Mouse (Mus musculus) naive thymus-derived CD4-positive, alpha-beta T cell, adult 2 months (primary cell): ENCODE measurements around the gene Impdh2.

Experiments used
- DNase-seq: peaks from one replicate; pipeline ENCODE4 v3.0.0-alpha.2; 2011; ENCODE audit warnings: low read depth

Gene Impdh2

DNA sequence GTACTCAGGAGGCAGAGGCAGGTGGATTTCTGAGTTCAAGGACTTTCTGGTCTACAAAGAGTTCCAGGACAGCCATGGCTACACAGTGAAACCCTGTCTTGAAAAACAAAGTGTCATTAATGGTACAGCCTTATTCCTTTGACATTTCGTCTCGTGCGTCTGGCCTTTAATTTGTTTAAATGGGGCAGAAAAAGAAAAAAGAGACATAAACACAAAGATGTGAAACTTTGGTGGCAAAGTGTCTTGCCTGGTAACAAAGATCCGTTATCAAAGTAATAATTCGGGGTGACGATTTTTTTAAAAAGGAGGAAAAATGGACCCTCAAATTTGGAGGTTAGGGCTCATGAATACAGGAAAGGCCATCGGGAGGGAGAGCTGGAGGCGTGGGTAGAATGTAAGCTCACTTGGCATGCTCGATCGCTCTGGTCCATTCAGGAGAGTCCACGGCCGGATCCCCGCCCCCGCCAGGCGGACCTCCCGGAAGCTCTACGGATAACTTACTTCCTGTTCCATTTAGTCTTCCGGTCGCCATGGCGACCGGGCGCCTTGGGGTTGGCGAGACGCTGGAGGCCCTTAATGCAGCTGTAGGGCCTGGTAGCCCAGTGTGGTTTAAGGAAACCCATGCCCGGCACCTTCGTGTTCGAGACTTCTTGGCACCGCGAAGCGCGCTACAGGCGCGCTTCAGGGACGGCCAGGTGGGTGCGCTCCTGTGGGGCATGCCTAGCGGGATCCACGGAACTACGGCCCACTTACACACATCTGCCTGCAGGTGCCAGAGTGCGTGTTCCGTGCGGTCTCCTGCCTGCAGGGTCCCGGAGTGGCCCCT, 9.5 kb downstream of the Impdh2 start, which contains the start of gene Dalrd3:
Gene Dalrd3 (plus strand): TSS at position 506 of the 826 bp plus-strand sequence.
- peak; percentile 90 for DNase-seq

DNA sequence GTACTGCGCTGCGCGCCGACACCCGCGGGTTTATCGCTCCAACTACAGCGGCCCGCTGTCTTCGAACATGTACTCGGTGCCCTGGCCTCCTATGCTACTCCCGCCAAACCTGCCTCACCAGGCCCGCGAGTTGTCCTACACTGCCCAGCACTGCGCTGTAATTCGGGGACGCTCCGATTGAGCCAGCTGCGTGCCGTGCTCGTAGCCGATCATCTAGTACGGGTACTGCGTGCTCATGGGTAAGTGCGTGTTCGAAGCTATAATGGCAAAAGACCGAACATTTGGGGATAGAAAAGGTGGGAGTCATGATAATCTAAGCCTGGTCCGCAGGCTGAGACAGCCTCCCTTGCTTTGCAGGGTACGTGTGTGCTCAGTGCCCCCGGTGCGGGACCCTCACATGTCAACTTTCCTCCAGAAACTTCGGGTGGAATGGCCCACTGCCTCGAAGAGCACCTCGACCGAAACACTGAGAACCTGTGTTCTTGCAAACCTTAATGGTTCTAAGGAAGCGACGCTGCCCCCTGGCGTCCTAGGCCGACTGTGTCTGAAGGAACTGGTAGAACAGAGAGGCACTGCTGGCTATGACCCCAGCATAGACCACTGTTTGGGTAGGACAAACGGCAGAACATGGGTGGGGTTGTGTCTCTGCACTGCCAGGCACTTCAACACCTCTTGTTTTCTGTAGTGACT, 10.3 kb downstream of the Impdh2 start:
- DNase-seq, result peak; percentile 90

DNA sequence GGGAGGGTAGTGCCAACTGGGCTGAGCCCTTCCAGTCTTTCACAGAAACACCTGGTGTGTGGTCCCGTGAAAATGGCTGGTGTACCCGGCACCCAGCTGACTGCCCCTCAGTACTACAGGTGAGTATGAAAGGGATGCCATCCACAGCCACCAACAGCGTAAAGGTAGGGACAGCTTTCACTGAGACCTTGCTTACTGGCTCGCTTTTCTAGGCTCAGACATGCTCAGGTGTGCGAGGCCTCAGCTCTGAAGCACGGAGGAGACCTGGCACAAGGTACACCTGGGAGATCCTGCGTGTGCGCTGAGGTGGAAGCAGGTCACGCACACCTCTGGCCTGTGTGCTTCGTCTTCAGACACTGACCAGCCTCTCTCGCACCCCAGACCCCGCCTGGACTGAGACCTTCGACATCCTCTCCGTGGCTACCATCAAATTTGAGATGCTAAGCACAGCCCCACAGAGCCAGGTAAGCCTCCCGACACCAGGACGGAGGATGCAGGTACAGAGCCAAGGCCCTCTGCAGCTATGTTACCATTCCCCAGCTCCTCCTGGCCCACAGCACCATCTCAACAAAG, 11.4 kb downstream of the Impdh2 start:
- DNase-seq, result no peak

DNA sequence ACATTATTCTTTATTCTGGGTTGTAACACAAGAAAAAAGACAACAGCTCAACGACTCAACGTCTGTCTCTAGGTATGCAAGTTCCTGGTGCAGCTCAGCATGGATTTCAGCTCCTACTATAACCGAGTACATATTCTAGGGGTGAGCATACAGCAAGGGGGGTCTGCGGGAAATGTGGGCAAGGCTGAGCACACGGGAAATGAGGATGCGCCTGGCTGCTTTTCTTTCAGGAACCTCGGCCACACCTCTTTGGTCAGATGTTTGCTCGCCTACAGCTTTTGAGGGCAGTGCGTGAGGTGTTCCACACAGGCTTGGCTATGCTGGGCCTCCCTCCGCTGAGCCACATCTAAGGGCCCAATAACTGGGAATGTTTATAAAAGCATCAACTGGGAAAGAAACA, 12.2 kb downstream of the Impdh2 start:
- DNase-seq, result no peak

DNA sequence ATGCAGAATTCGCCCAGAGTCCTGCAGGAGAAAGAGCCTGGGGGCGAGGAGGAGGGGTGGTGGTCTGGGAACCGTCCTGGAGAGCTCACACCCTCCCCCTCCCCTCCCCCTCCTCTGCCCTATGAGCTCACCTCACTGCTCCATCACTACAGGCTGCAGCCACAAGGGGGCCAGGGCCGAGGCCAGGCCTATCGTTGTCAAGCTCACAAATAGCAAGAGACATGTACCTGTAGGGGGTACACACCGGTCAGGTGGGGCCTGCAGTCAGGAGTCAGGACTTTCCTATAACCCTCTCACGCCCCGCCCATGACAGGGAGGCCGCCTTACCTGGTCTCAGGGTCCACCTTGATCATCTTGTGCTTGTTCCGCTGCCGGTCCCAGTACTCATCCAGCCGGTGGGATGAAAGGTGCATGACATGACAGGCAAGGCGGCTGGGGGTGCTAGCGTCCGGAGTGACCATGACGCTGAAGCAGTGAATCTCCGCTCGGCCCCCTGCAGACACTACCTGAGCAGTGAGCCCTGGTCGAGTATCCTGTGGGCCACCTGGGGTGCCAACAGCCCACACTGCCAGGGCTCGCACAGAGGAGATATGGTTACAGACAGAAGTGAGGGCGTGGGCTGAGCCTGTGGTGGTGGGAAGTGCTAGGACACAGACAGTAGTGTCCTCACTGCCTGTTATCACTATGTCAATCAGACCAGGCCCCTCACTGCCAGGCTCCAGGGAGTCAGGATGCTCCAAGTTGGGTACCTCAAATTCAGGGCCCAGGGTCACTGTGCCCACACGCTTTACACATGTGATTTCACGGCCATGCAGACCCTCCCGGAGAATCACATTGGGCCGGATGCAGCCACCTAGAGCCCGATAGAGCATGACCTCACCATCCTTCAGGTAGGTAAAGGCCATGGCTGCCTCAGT, 13.9 kb downstream of the Impdh2 start:
- peak; percentile 78 for DNase-seq

DNA sequence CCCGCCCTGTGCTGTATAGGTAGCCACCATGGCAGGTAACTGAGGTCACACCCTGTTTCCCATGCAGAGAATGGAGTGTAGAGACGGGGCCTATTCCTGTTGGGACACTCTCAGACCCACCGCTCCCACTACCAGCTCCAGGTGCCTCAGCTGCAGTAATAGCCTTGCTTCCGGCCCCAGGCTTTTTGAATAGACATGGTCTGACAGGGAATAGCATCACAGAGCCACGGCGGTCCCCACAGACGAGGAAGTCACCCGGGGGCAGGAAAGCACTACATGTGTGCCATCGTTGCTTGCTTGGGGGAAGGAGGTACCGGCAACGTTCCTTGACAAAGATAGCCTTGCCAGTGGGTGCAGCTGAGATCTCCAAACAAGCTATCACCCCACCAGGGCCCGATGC, 14.8 kb downstream of the Impdh2 start:
- no peak for DNase-seq

DNA sequence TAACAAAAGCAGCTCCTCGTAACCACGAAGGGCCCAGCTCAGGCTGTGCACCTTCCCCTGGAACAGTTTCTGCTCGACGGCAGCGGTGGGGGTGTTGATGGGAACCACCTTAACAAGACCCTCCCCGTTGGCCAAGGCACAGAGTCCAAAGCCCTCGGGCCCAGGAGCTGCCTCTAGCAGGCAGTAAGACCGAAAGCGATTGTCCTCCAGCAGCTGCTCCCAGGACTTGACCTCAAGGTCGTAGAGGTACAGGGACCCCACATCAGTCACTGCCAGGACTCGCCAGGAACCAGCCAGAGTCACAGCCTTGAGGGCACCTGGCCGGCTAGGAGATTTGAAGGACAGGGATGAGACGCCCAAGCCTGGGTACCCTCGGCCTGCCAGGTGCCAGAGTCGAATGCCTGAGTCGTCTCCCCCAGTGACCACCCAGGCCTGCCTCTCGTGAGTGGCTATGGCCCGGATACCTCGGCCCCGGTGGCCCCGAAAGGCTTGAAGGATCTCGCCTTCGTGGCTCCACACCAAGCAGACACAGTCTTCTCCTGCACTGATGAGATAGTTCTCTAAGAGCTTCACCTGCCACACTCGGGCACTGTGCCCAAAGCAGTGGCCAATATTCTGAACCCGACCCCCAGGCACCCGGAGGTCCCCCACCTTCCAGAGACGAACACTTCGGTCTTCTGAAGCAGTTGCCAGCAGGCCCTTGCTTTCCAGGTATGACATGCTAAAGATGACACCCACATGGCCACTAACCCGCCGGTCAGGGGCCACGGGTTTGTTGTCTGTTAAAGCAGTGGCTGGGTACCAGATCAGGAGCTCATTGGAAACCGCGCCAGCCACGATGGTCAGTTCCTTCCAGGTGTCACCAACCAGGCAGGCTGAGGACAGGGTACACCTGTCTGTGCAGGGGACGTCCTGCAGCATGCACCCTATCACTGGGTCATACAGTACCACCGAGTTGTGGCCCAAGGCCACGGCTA, 15.5 kb downstream of the Impdh2 start:
- no peak for DNase-seq

DNA sequence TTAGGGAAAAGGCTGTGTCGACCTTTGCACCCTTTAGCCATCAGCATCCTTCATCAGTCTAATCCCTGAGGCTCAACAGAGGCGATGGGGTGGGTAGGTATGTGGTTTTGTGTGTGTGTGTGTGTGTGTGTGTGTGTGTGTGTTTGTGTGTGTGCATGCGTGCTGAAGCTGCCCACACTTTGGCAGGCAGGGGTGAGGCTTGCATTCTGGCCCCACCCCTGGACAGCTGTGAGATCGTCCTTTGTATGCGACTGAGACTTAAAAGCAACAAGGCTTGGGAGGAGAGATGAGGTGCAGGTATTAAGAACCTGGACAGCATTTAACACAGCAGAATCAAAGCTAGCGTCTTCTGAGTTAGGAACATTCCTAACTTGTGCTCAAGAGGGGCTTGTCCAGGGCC, 16.9 kb downstream of the Impdh2 start:
- no peak for DNase-seq

DNA sequence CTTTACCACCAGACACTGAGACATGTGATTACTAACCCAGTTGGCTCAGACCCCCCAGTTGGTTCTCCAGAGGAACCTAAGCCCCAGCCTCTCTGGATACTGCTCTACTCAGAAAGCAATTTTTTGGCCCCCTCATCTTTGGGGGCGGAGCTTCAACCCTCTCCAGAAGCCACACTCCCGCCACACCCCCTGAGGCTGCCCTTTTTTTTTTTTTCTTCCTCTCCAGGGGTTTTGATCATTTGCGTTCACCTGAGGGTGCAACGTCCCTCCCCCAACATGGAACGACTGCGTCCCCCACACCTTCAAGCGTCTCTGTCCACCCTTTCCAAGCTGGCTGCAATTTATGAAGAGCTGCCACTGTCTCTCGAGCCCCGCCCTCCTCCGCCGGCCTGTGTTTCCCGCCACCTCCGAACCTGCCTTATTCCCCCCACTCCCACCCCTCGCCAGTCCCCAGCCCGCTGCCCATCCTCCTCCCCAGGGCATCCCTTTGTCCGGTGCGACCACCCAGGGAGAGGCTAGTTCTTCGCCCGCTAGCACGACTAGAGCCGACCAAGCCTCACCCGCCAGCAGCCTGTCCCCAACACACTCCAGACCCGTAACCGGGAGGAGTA, 18.0 kb downstream of the Impdh2 start:
- peak; percentile 61 for DNase-seq

DNA sequence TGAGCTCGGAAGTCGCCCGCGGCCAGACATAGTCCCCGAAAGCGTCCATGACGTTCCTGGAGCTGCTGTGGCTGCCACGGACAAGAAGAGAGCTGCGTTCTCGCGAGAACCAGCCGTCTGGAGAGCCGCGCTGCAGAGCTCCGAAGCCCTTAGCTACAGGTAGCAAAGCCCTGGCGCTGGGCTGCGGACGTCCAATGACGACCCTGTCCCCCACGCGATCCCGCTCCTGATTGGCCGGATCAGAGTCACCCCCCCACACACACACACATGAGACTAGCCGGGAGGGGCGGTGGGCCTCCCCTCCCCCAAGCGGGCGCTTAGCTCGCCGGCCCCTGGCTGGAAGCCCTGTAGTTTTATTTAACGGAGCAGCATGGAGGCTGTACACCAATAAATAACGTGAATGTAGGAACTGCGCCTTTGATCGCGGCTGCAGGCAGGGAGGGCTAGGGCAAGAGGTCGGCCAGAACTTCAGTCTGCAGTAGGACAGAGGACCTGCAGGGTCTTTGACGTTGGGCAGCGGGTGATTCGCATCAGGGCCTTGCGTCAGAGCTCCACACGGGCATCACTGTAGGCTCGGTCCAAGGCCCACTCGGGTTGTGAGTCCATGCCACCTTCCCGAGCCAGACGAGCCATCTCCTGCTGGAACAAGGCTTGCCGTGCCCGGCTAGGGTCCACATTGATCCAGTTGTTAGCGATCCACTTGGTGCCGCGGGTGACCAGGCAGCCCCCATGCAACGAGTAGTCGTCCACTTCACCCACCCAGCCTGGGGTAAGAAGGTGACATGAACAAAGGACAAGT, 18.7 kb downstream of the Impdh2 start, which contains the start of gene Wdr6:
Gene Wdr6 (minus strand): TSS at position 195 of the 799 bp plus-strand sequence.
- DNase-seq, result peak; percentile 93

DNA sequence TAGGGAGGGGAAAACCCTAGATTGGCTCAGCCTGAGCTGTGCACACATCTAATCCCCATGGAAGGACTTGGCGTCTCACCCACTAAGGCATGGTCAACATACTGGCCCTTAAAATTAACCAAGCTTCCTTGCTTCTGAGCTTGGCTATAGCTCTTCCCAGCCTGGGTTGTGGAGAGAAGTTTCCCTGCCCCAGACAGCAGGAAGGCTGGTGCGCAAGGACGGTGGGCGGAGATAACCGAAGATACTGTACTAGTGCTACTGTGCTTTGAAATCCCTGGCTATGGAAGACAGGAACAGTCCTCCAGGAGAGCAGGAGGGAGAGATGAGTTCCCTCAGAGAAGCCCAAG, 19.2 kb downstream of the Impdh2 start:
- DNase-seq, result no peak

DNA sequence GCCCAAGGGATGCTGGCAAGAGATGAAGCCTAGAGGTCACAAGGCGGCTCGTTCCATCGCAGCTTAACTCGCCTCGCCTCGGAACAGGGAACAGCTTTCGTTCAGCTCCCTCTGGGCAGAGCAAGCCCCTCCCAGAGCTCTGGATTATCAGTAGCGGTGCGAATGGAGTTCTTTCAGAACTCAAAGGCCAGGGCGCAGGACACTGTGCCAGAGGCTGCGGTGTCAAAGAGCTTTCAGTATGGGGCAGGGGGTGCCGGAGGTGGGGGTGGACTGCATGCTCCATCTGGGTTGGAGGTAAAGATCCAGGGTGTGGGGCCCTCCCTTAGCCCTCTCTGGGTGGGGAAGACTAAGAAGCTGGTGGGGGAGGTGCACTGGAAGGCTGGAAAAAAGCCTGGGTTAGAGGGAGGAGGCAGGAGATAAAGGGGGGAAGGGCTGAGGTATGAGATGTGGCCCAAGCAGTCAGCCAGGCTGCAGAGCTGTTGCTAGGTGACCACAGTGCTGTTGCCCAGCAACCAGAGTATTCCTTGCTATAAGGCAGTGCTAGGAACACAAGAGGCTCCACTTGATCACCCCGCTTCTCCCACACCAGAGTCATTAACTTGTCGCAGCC, 27.6 kb downstream of the Impdh2 start:
- no peak for DNase-seq

DNA sequence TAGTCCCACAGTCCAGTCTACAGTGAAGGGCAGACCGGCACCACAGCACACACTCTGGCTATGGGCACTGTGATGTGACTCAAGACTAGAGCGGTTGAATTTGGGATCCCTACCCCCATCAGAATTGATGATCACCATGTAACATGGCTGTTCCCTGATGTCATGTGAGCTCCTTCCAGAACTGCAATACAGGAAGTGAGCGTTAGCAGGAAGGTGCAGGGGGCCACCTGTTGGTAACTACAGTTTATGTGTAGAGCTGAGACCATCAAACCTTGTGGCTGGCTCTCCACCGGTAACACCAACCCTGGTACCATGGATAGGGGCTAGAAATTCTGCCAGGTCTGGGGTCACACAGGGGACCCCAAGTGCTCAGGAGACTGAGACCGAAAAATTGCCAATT, 29.1 kb downstream of the Impdh2 start:
- peak; percentile 42 for DNase-seq

DNA sequence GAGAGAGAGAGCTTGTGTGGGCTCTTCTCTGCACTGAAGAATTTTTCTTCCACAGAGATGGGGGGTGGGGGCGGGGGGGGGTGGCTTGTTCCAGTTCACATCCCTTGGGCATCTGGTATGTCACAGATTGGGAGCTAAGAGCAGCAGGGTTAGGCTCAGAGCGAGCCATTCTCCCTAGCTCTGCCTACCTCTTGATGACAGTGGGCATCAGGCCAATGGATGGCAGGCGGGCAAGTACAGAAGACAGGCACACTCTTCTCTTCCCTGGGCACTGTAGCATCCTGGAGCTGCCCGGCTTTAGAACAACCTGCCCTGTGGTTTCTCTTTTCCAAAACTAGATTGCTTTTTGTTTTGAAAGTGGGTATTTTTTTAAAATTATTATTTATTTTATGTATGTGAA, 31.4 kb downstream of the Impdh2 start:
- no peak for DNase-seq

DNA sequence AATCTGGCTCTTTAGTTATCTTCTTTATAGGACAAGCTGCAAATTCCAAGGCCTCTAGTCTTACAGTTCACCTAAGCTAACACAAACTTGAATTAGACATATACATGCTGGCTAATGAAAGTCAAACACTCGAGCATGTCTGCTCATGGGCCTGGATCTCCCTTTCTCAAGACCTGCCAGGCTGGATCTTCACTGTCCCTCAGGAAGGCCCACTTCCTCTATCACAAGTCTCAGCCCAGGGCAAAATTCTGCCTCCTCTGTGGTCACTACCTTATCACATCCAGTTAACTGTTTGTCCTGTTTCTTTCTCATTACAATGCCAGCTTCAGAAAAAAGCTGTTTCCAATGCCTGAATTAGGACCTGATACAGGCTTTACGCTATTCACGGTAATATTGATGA, 34.3 kb downstream of the Impdh2 start:
- DNase-seq, result no peak

DNA sequence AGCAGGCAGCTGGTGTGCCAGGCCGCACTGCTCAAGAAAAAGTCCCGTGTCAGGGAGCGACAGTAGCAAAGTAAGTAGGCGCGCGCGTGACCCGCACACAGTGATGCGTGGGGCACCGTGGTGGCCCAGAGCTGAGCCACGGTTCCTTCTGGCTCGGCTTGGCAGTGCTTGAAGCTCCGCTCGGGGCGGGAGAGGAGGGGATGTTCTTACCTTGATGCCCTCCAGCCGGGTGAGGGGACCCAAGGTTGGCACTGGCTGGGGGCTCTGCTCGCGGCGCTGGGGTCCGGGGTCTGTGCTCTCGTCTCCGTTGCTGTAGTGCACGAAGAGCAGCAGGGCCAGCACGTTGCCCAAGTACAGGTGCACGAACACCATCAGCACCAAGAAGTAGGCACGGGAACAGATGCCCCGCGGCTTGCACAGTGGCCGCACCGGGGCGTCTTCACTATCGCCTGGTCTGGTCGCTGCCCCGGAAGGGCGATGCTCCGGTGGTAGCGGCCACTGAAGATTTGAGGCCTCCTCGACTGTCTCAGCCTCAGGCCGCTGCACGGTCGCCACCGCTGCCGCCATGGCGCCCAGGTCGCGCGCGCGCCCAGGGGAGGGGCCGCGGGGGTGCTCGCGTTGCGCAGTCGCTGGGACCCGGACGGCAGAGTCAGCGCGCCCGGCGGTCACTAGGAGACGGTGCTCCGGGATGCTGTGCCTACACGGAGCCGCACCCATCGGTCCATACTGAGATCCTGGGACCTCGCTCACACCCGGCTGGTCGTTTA, 37.1 kb downstream of the Impdh2 start, which contains the start of gene P4htm:
Gene P4htm (minus strand): TSS at position 670 of the 767 bp plus-strand sequence.
- peak; percentile 68 for DNase-seq

DNA sequence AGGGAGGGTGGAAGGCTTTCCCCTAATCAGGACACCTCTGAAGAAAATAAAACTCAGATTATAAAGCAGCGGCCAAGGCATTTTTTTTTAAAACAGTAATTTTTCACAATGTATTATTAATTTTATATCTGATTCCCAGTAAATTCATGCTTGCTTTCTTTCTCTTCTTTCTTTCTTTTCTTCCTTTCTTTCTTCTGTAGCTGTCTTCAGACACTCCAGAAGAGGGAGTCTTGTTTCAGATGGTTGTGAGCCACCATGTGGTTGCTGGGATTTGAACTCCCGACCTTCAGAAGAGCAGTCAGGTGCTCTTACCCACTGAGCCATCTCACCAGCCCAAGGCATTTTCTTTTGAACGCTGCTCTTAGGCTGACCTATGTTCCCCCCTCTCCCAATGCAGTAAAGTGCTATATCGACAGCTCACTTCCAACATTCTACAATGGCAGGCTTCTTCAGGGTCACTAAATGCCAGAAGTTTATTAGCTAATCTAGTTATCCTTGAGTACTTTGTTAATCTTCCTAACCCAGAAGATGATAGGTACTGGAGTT, 39.0 kb downstream of the Impdh2 start:
- DNase-seq, result no peak

DNA sequence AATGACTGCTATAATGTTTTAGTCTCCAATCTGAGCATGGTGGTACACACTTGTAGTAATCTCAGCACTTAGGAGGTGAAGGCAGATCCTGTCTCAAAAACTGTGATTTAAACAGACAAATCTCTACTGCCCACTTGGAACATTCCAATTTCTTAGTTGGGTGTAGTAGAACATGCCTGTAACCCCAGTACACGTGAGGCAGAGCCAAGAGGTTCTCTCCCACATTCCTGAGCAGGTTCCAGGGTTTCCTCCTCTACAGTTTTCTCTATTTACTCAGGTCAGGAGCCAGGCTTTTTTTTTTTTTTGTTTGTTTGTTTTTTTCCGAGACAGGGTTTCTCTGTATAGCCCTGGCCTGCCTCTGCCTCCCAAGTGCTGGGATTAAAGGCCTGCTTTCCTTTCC, 39.9 kb downstream of the Impdh2 start:
- DNase-seq, result no peak
